Mouse (Mus musculus): ENCODE results near the gene March4. TPM values are rescaled to one million over a fixed set of nuclear protein-coding genes. Genes with fewer than 3 reads are reported as not detected.

March4 gene
- polyA plus RNA-seq, 1 experiment from 2014 or later, result 0.15 TPM

- Histone ChIP-seq H3K9ac (ENCODE audit: low read length) (no peak overlapping the region), H3K27ac (ENCODE audit: low read depth, low read length) (no peak overlapping the region), H3K4me2 (ENCODE audit: low read depth, low read length, severe bottlenecking) (no peak overlapping the region), H3K36me3 (ENCODE audit: control insufficient read depth, insufficient read depth, low read length) (no peaks in the 10 kb centered on the region), H3K4me1 (replicated peaks; ENCODE audit: control insufficient read depth, insufficient read depth, low read length) (no peaks in the 10 kb centered on the region; the same call in 1 of the 2 replicates), H3K9me3 (ENCODE audit: control insufficient read depth, low read length) (no peaks in the 10 kb centered on the region), H3K27me3 (ENCODE audit: control insufficient read depth, insufficient read depth, low read length) (no peaks in the 10 kb centered on the region), H3K4me3 (ENCODE audit: low read depth, low read length) (no peak overlapping the region)
- 89% methylated on average over 4 of the region's 4 CpGs for WGBS
- ATAC-seq (replicated peaks; ENCODE audit: low FRiP score), result no peak
- no peak for DNase-seq (ENCODE audit: low spot score)
These were observed 85.9 kb downstream of the March4 start for GRCm38 (mm10) chr1:72450790-72451189.

- DNase-seq (ENCODE audit: low spot score), result no peak
- H3K9ac ChIP-seq (ENCODE audit: low read length), result no peak overlapping the region
- H3K27me3 ChIP-seq (ENCODE audit: control insufficient read depth, insufficient read depth, low read length), result no peaks in the 10 kb centered on the region
- H3K9me3 ChIP-seq (ENCODE audit: control insufficient read depth, low read length), result no peaks in the 10 kb centered on the region
- ATAC-seq (replicated peaks; ENCODE audit: low FRiP score), result no peak
- H3K4me1 ChIP-seq (replicated peaks; ENCODE audit: control insufficient read depth, insufficient read depth, low read length), result no peaks in the 10 kb centered on the region; the same call in 1 of the 2 replicates
- no peak overlapping the region for H3K4me2 ChIP-seq (ENCODE audit: low read depth, low read length, severe bottlenecking)
- H3K27ac ChIP-seq (ENCODE audit: low read depth, low read length), result no peak overlapping the region
- H3K36me3 ChIP-seq (ENCODE audit: control insufficient read depth, insufficient read depth, low read length), result no peaks in the 10 kb centered on the region
- 84% methylated on average over 3 of the region's 3 CpGs for WGBS
- no peak overlapping the region for H3K4me3 ChIP-seq (ENCODE audit: low read depth, low read length)
These were observed 87.0 kb downstream of the March4 start for GRCm38 (mm10) chr1:72449752-72450151.

GRCm38 (mm10) chr1:72442747-72443146 is 94.0 kb downstream of the March4 start:
- ATAC-seq (replicated peaks; ENCODE audit: low FRiP score) (no peak), DNase-seq (ENCODE audit: low spot score) (no peak)
- H3K4me3 ChIP-seq (ENCODE audit: low read depth, low read length), result no peak overlapping the region
- no peaks in the 10 kb centered on the region for H3K27me3 ChIP-seq (ENCODE audit: control insufficient read depth, insufficient read depth, low read length)
- WGBS, result 94% methylated on average over 2 of the region's 2 CpGs
- no peaks in the 10 kb centered on the region for H3K36me3 ChIP-seq (ENCODE audit: control insufficient read depth, insufficient read depth, low read length)
- H3K27ac ChIP-seq (ENCODE audit: low read depth, low read length), result no peak overlapping the region
- no peak overlapping the region for H3K4me2 ChIP-seq (ENCODE audit: low read depth, low read length, severe bottlenecking)
- no peaks in the 10 kb centered on the region for H3K4me1 ChIP-seq (replicated peaks; ENCODE audit: control insufficient read depth, insufficient read depth, low read length)
- no peak overlapping the region for H3K9ac ChIP-seq (ENCODE audit: low read length)
- no peaks in the 10 kb centered on the region for H3K9me3 ChIP-seq (ENCODE audit: control insufficient read depth, low read length)

GRCm38 (mm10) chr1:72439146-72439545 is 97.6 kb downstream of the March4 start:
- H3K9me3 ChIP-seq (ENCODE audit: control insufficient read depth, low read length), result no peaks in the 10 kb centered on the region
- H3K4me3 ChIP-seq (ENCODE audit: low read depth, low read length), result no peak overlapping the region
- no peaks in the 10 kb centered on the region for H3K27me3 ChIP-seq (ENCODE audit: control insufficient read depth, insufficient read depth, low read length)
- no peaks in the 10 kb centered on the region for H3K36me3 ChIP-seq (ENCODE audit: control insufficient read depth, insufficient read depth, low read length)
- H3K9ac ChIP-seq (ENCODE audit: low read length), result no peak overlapping the region
- 84% methylated on average over 8 of the region's 8 CpGs for WGBS
- no peak overlapping the region for H3K4me2 ChIP-seq (ENCODE audit: low read depth, low read length, severe bottlenecking)
- ATAC-seq (replicated peaks; ENCODE audit: low FRiP score) (no peak), DNase-seq (ENCODE audit: low spot score) (no peak)
- H3K27ac ChIP-seq (ENCODE audit: low read depth, low read length), result no peak overlapping the region
- H3K4me1 ChIP-seq (replicated peaks; ENCODE audit: control insufficient read depth, insufficient read depth, low read length), result no peaks in the 10 kb centered on the region

- DNase-seq (ENCODE audit: low spot score) (no peak), ATAC-seq (replicated peaks; ENCODE audit: low FRiP score) (no peak)
- no peak overlapping the region for H3K4me2 ChIP-seq (ENCODE audit: low read depth, low read length, severe bottlenecking)
- WGBS, result 73% methylated on average over 5 of the region's 5 CpGs
- no peak overlapping the region for H3K4me3 ChIP-seq (ENCODE audit: low read depth, low read length)
- no peaks in the 10 kb centered on the region for H3K9me3 ChIP-seq (ENCODE audit: control insufficient read depth, low read length)
- H3K36me3 ChIP-seq (ENCODE audit: control insufficient read depth, insufficient read depth, low read length), result no peaks in the 10 kb centered on the region
- no peaks in the 10 kb centered on the region for H3K27me3 ChIP-seq (ENCODE audit: control insufficient read depth, insufficient read depth, low read length)
- no peak overlapping the region for H3K9ac ChIP-seq (ENCODE audit: low read length)
- H3K4me1 ChIP-seq (replicated peaks; ENCODE audit: control insufficient read depth, insufficient read depth, low read length), result no peaks in the 10 kb centered on the region
- H3K27ac ChIP-seq (ENCODE audit: low read depth, low read length), result no peak overlapping the region
These were observed 99.8 kb downstream of the March4 start for GRCm38 (mm10) chr1:72436967-72437366.

- Histone ChIP-seq H3K4me3 (ENCODE audit: low read depth, low read length) (no peak overlapping the region), H3K9ac (ENCODE audit: low read length) (no peak overlapping the region), H3K27ac (ENCODE audit: low read depth, low read length) (no peak overlapping the region), H3K36me3 (ENCODE audit: control insufficient read depth, insufficient read depth, low read length) (no peaks in the 10 kb centered on the region), H3K4me1 (replicated peaks; ENCODE audit: control insufficient read depth, insufficient read depth, low read length) (no peaks in the 10 kb centered on the region), H3K4me2 (ENCODE audit: low read depth, low read length, severe bottlenecking) (no peak overlapping the region), H3K27me3 (ENCODE audit: control insufficient read depth, insufficient read depth, low read length) (no peaks in the 10 kb centered on the region), H3K9me3 (ENCODE audit: control insufficient read depth, low read length) (no peaks in the 10 kb centered on the region)
- DNase-seq (ENCODE audit: low spot score) (no peak), ATAC-seq (replicated peaks; ENCODE audit: low FRiP score) (no peak)
- 60% methylated on average over 3 of the region's 3 CpGs for WGBS
These were observed 102.2 kb downstream of the March4 start for GRCm38 (mm10) chr1:72434510-72434909.

- H3K9me3 ChIP-seq (ENCODE audit: control insufficient read depth, low read length), result no peaks in the 10 kb centered on the region
- no peak overlapping the region for H3K4me2 ChIP-seq (ENCODE audit: low read depth, low read length, severe bottlenecking)
- H3K4me3 ChIP-seq (ENCODE audit: low read depth, low read length), result no peak overlapping the region
- DNase-seq (ENCODE audit: low spot score) (no peak), ATAC-seq (replicated peaks; ENCODE audit: low FRiP score) (no peak)
- H3K9ac ChIP-seq (ENCODE audit: low read length), result no peak overlapping the region
- 100% methylated on average over 1 of the region's 1 CpGs for WGBS
- no peaks in the 10 kb centered on the region for H3K27me3 ChIP-seq (ENCODE audit: control insufficient read depth, insufficient read depth, low read length)
- no peaks in the 10 kb centered on the region for H3K36me3 ChIP-seq (ENCODE audit: control insufficient read depth, insufficient read depth, low read length)
- no peak overlapping the region for H3K27ac ChIP-seq (ENCODE audit: low read depth, low read length)
- no peaks in the 10 kb centered on the region for H3K4me1 ChIP-seq (replicated peaks; ENCODE audit: control insufficient read depth, insufficient read depth, low read length)
These were observed 104.2 kb downstream of the March4 start for GRCm38 (mm10) chr1:72432579-72432978.

GRCm38 (mm10) chr1:72429107-72429807 is 107.5 kb downstream of the March4 start:
- Histone ChIP-seq H3K9ac (ENCODE audit: low read length) (no peak overlapping the region), H3K9me3 (ENCODE audit: control insufficient read depth, low read length) (no peaks in the 10 kb centered on the region), H3K4me1 (replicated peaks; ENCODE audit: control insufficient read depth, insufficient read depth, low read length) (no peaks in the 10 kb centered on the region), H3K4me3 (ENCODE audit: low read depth, low read length) (no peak overlapping the region), H3K27me3 (ENCODE audit: control insufficient read depth, insufficient read depth, low read length) (no peaks in the 10 kb centered on the region), H3K4me2 (ENCODE audit: low read depth, low read length, severe bottlenecking) (no peak overlapping the region), H3K27ac (ENCODE audit: low read depth, low read length) (no peak overlapping the region), H3K36me3 (ENCODE audit: control insufficient read depth, insufficient read depth, low read length) (no peaks in the 10 kb centered on the region)
- no peak for DNase-seq (ENCODE audit: low spot score)
- no peak for ATAC-seq (replicated peaks; ENCODE audit: low FRiP score)
- 93% methylated on average over 7 of the region's 7 CpGs for WGBS

- Histone ChIP-seq H3K4me1 (replicated peaks; ENCODE audit: control insufficient read depth, insufficient read depth, low read length) (no peaks in the 10 kb centered on the region), H3K9me3 (ENCODE audit: control insufficient read depth, low read length) (no peaks in the 10 kb centered on the region), H3K4me2 (ENCODE audit: low read depth, low read length, severe bottlenecking) (no peak overlapping the region), H3K27me3 (ENCODE audit: control insufficient read depth, insufficient read depth, low read length) (no peaks in the 10 kb centered on the region), H3K9ac (ENCODE audit: low read length) (no peak overlapping the region), H3K36me3 (ENCODE audit: control insufficient read depth, insufficient read depth, low read length) (no peaks in the 10 kb centered on the region), H3K4me3 (ENCODE audit: low read depth, low read length) (no peak overlapping the region), H3K27ac (ENCODE audit: low read depth, low read length) (no peak overlapping the region)
- DNase-seq (ENCODE audit: low spot score) (no peak), ATAC-seq (replicated peaks; ENCODE audit: low FRiP score) (no peak)
- 83% methylated on average over 8 of the region's 8 CpGs for WGBS
These were observed 108.2 kb downstream of the March4 start for GRCm38 (mm10) chr1:72428526-72428925.
